Mouse (Mus musculus): Measurements from ENCODE around the gene Ino80b. TPM values are rescaled to one million over a fixed set of nuclear protein-coding genes. Genes with fewer than 3 reads are reported as not detected.

The Ino80b gene
- total and polyA plus RNA-seq, 3 experiments: 14.9 to 30.4 (median 26.1) TPM

DNA sequence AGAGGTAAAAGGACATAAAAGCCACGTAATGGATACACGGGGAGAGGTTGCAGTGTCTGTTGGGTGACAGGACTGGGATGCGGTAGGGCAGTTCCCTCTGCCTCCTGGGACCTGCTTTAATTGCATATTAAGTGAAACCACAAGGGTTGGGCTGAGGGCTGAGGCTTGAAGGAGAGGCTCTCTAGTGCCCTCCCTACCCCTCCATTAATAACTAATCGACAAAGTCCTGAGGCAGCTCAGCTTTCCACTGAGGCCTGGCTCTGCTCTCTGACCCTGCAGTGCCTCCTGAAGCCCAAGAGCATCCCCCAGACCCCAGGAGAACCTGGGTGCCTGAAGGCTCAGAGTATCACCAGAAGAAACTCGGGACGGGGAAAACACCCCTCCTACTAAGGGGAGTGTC is 40.8 kb downstream of the Ino80b start:
- H3K4me3 ChIP-seq (replicated peaks in 1 of 3; ENCODE audit: low read depth in 2 of 3, low read length in 2 of 3, poor library complexity in 1 of 3): no peak overlapping the region
- peaks cover 11 to 38% of the 10 kb centered on the region in 2 experiments for H3K36me3 ChIP-seq (replicated peaks in 1 of 2; ENCODE audit: control insufficient read depth in 1 of 2, insufficient read depth in 1 of 2, low read length in 1 of 2)
- dilution Hi-C loops (cut with MboI; ENCODE audit: extremely low pct_ligation_motif_present, extremely low pct_unique_long_range_greater_than_20kb, low sequenced_read_pairs): no loop called here
- no peak overlapping the region for H3K9ac ChIP-seq (ENCODE audit: insufficient read depth, low read depth)
- peaks cover 6 to 14% of the 10 kb centered on the region in 2 experiments; a peak in 3 of 4 replicates for H3K4me1 ChIP-seq (ENCODE audit: control insufficient read depth in 1 of 2, insufficient read depth in 2 of 2)
- TF ChIP-seq IRF4 (IDR thresholded peaks at IDR 0.05; ENCODE audit: low read depth, low read length) (no peak), USF2 (conservative IDR thresholded peaks at IDR 0.05; ENCODE audit: low read depth, low read length) (no peak), MAZ (IDR thresholded peaks at IDR 0.05; ENCODE audit: low read depth, low read length) (no peak), NELFE (IDR thresholded peaks at IDR 0.05; ENCODE audit: low read depth, low read length) (no peak), MXI1 (IDR thresholded peaks at IDR 0.05; ENCODE audit: low read depth, low read length) (no peak), USF1 (IDR thresholded peaks at IDR 0.05; ENCODE audit: low read depth, low read length) (no peak), MYC (IDR thresholded peaks at IDR 0.05; ENCODE audit: low read depth, low read length) (no peak)
- no peaks in the 10 kb centered on the region for H3K79me2 ChIP-seq (replicated peaks; ENCODE audit: control insufficient read depth, extremely low read depth, insufficient read depth, poor library complexity, severe bottlenecking)
- peak; percentile 11 for DNase-seq (ENCODE audit: extremely low read depth)
- no peak overlapping the region for H3K4me2 ChIP-seq (ENCODE audit: insufficient read depth, low read depth, poor library complexity, severe bottlenecking)
- no peaks in the 10 kb centered on the region for H3K27me3 ChIP-seq (replicated peaks)
- in situ Hi-C loops (cut with MboI; ENCODE audit: low pct_ligation_motif_present, low pct_unique_long_range_greater_than_20kb, low sequenced_read_pairs): no loop called here
- no peak overlapping the region for H3K27ac ChIP-seq (ENCODE audit: insufficient read depth, low read depth)
- H3K9me3 ChIP-seq (replicated peaks; ENCODE audit: low read length): no peaks in the 10 kb centered on the region

DNA sequence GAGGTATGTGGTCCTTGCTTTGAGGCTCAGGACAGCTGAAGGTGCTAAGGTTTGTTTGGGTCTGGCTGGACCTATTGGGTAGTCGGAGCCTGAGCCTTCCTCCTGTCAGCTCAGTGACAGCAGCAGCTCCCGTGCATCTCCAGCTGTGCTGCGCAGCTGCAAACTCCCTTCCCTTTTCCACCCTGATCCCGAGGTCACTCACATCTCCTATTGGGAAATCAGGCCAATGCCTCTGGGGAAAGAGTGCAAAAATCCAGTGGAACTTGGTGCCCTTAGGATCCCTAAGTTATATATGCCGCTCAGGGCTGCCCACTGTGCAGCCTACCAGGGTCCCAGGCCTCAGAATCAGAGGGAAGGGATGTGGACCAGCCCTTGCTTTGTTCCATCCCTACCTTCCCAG is 41.7 kb downstream of the Ino80b start:
- peaks cover 7 to 21% of the 10 kb centered on the region in 2 experiments; a peak in 3 of 4 replicates for H3K4me1 ChIP-seq (ENCODE audit: control insufficient read depth in 1 of 2, insufficient read depth in 2 of 2)
- TF ChIP-seq POLR2AphosphoS2 (IDR thresholded peaks at IDR 0.05; ENCODE audit: low read depth, low read length) (no peak), USF2 (conservative IDR thresholded peaks at IDR 0.05; ENCODE audit: low read depth, low read length) (no peak), ETS1 (conservative IDR thresholded peaks at IDR 0.05; ENCODE audit: low read depth, low read length) (no peak), PAX5 (IDR thresholded peaks at IDR 0.05; ENCODE audit: low read length) (no peak), BHLHE40 (IDR thresholded peaks at IDR 0.05; ENCODE audit: low read depth, low read length) (no peak), MAZ (IDR thresholded peaks at IDR 0.05; ENCODE audit: low read depth, low read length) (no peak), POLR2A (IDR thresholded peaks at IDR 0.05; ENCODE audit: low read depth, low read length) (no peak), CTCF (conservative IDR thresholded peaks at IDR 0.05 in 1 of 2, IDR thresholded peaks at IDR 0.05 in 1 of 2; ENCODE audit: low read depth in 2 of 2, low read length in 2 of 2) (no peak), E2F4 (IDR thresholded peaks at IDR 0.05; ENCODE audit: insufficient replicate concordance, low read depth, low read length) (no peak), ZKSCAN1 (IDR thresholded peaks at IDR 0.05; ENCODE audit: borderline replicate concordance, low read depth, low read length) (no peak), MAFK (IDR thresholded peaks at IDR 0.05; ENCODE audit: insufficient replicate concordance, low read length) (no peak), KAT2A (IDR thresholded peaks at IDR 0.05; ENCODE audit: insufficient replicate concordance, low read length) (no peak), ZMIZ1 (IDR thresholded peaks at IDR 0.05; ENCODE audit: low read depth, low read length) (no peak), CHD1 (IDR thresholded peaks at IDR 0.05; ENCODE audit: low read depth, low read length) (no peak), JUN (IDR thresholded peaks at IDR 0.05; ENCODE audit: insufficient read depth, low read depth, low read length) (no peak)

More for the DNA sequence above, 41.7 kb downstream of the Ino80b start:
- no peak overlapping the region for H3K27ac ChIP-seq (ENCODE audit: insufficient read depth, low read depth)
- no peak for DNase-seq (ENCODE audit: extremely low read depth)
- H3K79me2 ChIP-seq (replicated peaks; ENCODE audit: control insufficient read depth, extremely low read depth, insufficient read depth, poor library complexity, severe bottlenecking): no peaks in the 10 kb centered on the region
- H3K9me3 ChIP-seq (replicated peaks; ENCODE audit: low read length): no peaks in the 10 kb centered on the region
- no peak overlapping the region for H3K4me3 ChIP-seq (replicated peaks in 1 of 3; ENCODE audit: low read depth in 2 of 3, low read length in 2 of 3, poor library complexity in 1 of 3)
- no peaks in the 10 kb centered on the region for H3K27me3 ChIP-seq (replicated peaks)
- in situ Hi-C loops (cut with MboI; ENCODE audit: low pct_ligation_motif_present, low pct_unique_long_range_greater_than_20kb, low sequenced_read_pairs): no loop called here
- H3K36me3 ChIP-seq (replicated peaks in 1 of 2; ENCODE audit: control insufficient read depth in 1 of 2, insufficient read depth in 1 of 2, low read length in 1 of 2): peaks cover 11 to 38% of the 10 kb centered on the region in 2 experiments
- dilution Hi-C loops (cut with MboI; ENCODE audit: extremely low pct_ligation_motif_present, extremely low pct_unique_long_range_greater_than_20kb, low sequenced_read_pairs): no loop called here
- no peak overlapping the region for H3K4me2 ChIP-seq (ENCODE audit: insufficient read depth, low read depth, poor library complexity, severe bottlenecking)
- H3K9ac ChIP-seq (ENCODE audit: insufficient read depth, low read depth): no peak overlapping the region

Data from CH12.LX (cell line).